Mouse (Mus musculus): ENCODE data around the gene Klhdc9.
"Not testable (repeated sequence)": the region's sequence is repeated elsewhere in the genome, so short reads cannot be mapped to it uniquely, and the experiment has no call there.

Klhdc9 gene

GRCm38 (mm10) chr1:171356814-171357213, 3.8 kb downstream of the Klhdc9 start:
- DNase-seq (ENCODE audit: low read depth): no peak

GRCm38 (mm10) chr1:171355812-171356340, 4.7 kb downstream of the Klhdc9 start:
- no peak for DNase-seq (ENCODE audit: low read depth)

GRCm38 (mm10) chr1:171349210-171349609, 11.4 kb downstream of the Klhdc9 start:
- no peak for DNase-seq (ENCODE audit: low read depth)

- DNase-seq (ENCODE audit: low read depth): no peak
Measured at GRCm38 (mm10) chr1:171348665-171349064, 11.9 kb downstream of the Klhdc9 start.

DNA sequence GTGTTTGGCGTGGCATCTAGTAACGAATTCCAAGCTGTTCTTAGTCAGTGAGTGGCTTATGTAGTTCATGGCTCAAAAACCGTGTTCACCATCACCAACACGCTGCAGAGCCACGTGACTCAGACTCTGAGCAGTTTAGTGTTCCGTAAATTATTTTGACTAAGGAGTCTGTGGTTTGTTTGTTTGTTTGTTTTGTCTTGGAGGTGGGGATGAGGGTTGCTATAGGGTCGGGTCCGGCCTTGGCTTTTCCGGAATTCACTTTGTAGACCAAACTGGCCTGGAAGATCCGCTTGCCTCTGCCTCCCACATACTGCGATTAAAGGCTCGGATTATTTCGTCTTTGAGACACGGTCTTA, 14.5 kb downstream of the Klhdc9 start:
- no peak for DNase-seq (ENCODE audit: low read depth)

- DNase-seq (ENCODE audit: low read depth): peak; percentile 87
Measured at GRCm38 (mm10) chr1:171345225-171346094, 15.1 kb downstream of the Klhdc9 start, which contains the start of the genes Nit1 and Pfdn2. Gene Nit1, minus strand, starts transcription at chr1:171345646. Gene Pfdn2, plus strand, starts transcription at chr1:171345670.

DNA sequence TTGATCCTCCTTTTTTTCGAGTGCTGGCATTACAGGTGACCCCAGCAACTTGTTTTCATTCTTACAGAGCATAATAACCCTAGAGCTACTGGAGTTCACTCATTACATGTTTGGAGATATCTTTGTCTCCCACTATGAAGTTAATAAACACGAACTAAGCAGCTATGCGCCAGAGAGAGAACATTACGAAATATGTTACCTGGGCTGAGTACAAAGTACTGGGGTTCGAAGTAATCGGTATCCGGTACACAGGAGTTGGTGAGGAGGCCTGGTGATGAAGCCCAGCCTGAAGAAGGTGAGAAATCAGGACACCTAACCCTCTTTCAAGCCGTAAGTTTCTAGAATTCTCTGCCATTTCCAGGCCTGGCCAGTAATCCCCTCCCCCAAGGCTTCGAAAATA, 15.9 kb downstream of the Klhdc9 start:
- no peak for DNase-seq (ENCODE audit: low read depth)

- DNase-seq (ENCODE audit: low read depth): no peak
Measured at GRCm38 (mm10) chr1:171343922-171344677, 16.5 kb downstream of the Klhdc9 start.

- DNase-seq (ENCODE audit: low read depth): no peak
Measured at GRCm38 (mm10) chr1:171342262-171343207, 18.1 kb downstream of the Klhdc9 start.

- DNase-seq (ENCODE audit: low read depth): no peak
Measured at GRCm38 (mm10) chr1:171330216-171330560, 30.4 kb downstream of the Klhdc9 start.

- DNase-seq (ENCODE audit: low read depth): no peak
Measured at GRCm38 (mm10) chr1:171329433-171330215, 31.0 kb downstream of the Klhdc9 start.

- DNase-seq (ENCODE audit: low read depth): peak; percentile 76
Measured at GRCm38 (mm10) chr1:171328839-171329432, 31.7 kb downstream of the Klhdc9 start, which contains the start of gene Dedd. Gene Dedd, plus strand, starts transcription at chr1:171329145.

DNA sequence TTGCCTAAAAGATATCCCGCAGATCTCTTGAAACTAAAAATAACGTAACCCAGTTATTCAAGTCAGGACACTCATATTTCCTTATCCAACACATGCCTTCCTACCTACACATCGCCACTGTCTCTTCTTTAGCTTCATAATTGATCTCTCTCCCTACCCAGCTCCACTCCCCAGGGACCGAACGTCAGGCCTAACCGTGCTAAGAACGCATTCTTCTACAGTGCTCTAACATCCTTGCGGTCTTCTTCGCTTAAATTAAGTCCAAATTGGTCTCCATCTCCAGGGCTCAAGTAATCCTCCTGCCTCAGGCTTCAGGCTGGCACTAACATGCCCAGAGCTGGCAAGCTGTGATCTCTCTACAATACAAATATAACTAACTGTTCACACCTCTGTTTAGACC, 32.4 kb downstream of the Klhdc9 start:
- no peak for DNase-seq (ENCODE audit: low read depth)

GRCm38 (mm10) chr1:171326588-171326987, 34.0 kb downstream of the Klhdc9 start:
- not testable (repeated sequence) for DNase-seq (ENCODE audit: low read depth)

GRCm38 (mm10) chr1:171325571-171325970, 35.0 kb downstream of the Klhdc9 start:
- DNase-seq (ENCODE audit: low read depth): no peak

GRCm38 (mm10) chr1:171322012-171322411, 38.6 kb downstream of the Klhdc9 start:
- DNase-seq (ENCODE audit: low read depth): no peak

DNA sequence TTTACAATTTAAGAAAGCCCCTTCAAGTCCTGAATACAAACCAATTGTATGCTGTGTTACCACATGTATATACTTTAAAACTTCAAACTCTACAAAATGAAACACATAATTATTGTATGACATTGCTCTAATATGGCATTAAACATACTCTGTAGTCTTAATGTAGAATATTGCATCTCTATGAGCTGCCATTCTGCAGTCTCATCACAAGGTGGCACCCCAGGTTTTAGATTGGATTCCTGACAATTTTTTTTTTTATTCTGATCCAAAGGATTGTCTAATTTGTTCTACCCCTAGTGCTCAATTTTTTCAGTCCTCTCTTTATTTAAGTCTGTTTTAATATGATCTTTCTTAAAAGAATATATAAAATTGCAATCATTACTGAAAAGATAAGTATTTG, 39.2 kb downstream of the Klhdc9 start:
- no peak for DNase-seq (ENCODE audit: low read depth)

DNA sequence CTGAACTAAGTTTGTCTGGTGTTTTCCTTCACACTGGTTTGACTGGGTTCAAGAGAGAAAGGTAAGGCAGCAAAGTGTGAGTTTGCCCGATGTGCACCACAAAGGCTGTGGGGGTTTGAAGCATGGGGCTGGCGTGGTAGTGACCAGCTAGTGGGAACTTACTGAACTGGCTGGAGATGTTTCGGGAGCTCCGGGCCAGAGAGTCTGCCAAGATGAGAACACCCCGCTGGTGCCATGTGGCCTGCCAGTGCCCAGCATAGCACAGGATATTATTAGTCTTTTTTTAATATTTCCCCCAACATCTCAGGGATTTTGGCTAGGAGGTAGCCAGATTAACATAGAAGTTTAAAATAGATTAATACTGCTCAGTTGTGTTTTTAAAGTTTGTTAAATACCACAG, 40.4 kb downstream of the Klhdc9 start:
- no peak for DNase-seq (ENCODE audit: low read depth)

GRCm38 (mm10) chr1:171319748-171320147, 40.9 kb downstream of the Klhdc9 start:
- DNase-seq (ENCODE audit: low read depth): no peak

DNA sequence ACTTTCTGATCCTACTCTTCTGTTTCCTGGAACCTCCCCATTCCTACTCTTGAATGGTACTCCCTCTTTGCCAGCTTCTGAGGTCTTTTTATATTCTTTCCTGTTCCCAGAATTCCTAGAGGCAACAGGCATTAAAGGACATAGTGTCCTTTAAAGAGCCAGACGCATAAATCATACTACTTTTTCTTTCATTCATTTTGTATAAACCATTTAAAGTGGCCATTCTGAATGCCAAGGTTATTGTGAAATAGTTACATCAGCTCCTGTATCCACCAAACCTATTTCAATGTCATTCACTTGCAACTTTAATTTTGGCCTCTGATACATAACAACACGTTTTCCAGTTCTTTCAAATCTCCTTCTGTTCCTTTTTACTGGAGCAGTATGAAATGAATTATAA, 51.3 kb downstream of the Klhdc9 start:
- no peak for DNase-seq (ENCODE audit: low read depth)
